Mouse (Mus musculus) lung, adult 2 months (tissue): ENCODE data around the gene Rad54l. TPM values are rescaled to one million over a fixed set of nuclear protein-coding genes. Genes with fewer than 3 reads are reported as not detected.

Experiments used
- DNase-seq: peaks from one replicate; pipeline ENCODE4 v3.0.0; 2022
- H3K4me1 ChIP-seq: fragments of 200-500 bp; 2 replicates; pipeline ENCODE4 v1.6.1; 2011; ENCODE audit warnings: low read length; ENCODE audit not compliant: control insufficient read depth, insufficient read depth
- H3K4me3 ChIP-seq: fragments of 200-500 bp; replicated peaks from 2 replicates; pipeline ENCODE3; 2011; ENCODE audit warnings: low read depth, mild to moderate bottlenecking, control low read depth, low read length; ENCODE audit errors: extremely low read depth
- CTCF ChIP-seq: fragments of 200-500 bp; IDR thresholded peaks from 2 replicates; pipeline ENCODE4 v1.5.1; 2011; ENCODE audit warnings: mild to moderate bottlenecking, low read length, control low read depth; ENCODE audit not compliant: insufficient read depth
- POLR2A ChIP-seq: fragments of 200-500 bp; IDR thresholded peaks from 2 replicates; pipeline ENCODE4 v1.6.1; 2011; ENCODE audit warnings: low read depth, mild to moderate bottlenecking, control low read depth, low read length, borderline replicate concordance; ENCODE audit errors: extremely low read depth
- WGBS: fragments of 180-500 bp; shearing (Covaris S2); methylation state at CpG from one replicate; pipeline ENCODE4 v1.1.7; 2018; 5-methylcytosine and 5-hydroxymethylcytosine counted together
- polyA plus RNA-seq: library from polyadenylated mRNA; depleted of rRNA; stranded (reverse); fragments of >200 nt; gene quantifications from 2 replicates; pipeline ENCODE4 v1.2.3, GENCODE M21; 2012

Gene Rad54l
- polyA plus RNA-seq, 1 experiment, result 0.70 TPM

GRCm38 (mm10) chr4:116143317-116143811 lies 19.9 kb upstream of the Rad54l start:
- TF ChIP-seq CTCF (no peak), POLR2A (no peak)
- 11% methylated on average over 7 of the region's 7 CpGs for WGBS

GRCm38 (mm10) chr4:116142269-116142668 lies 18.8 kb upstream of the Rad54l start:
- WGBS, result 76% methylated on average over 7 of the region's 7 CpGs

More at GRCm38 (mm10) chr4:116143317-116143811, 19.9 kb upstream of the Rad54l start:
- H3K4me3 ChIP-seq, result peak overlapping the region; percentile 90
- DNase-seq, result peak; percentile 45
- H3K4me1 ChIP-seq, result peaks cover 8% of the 10 kb centered on the region

GRCm38 (mm10) chr4:116141736-116142135 lies 18.2 kb upstream of the Rad54l start:
- TF ChIP-seq CTCF, result no peak
- TF ChIP-seq POLR2A, result no peak
- WGBS, result 88% methylated on average over 1 of the region's 1 CpGs
- Histone ChIP-seq H3K4me3 (no peak overlapping the region), H3K4me1 (peaks cover 8% of the 10 kb centered on the region)
- DNase-seq, result no peak

More at GRCm38 (mm10) chr4:116142269-116142668, 18.8 kb upstream of the Rad54l start:
- no peak for DNase-seq
- TF ChIP-seq POLR2A (no peak), CTCF (no peak)
- no peak overlapping the region for H3K4me3 ChIP-seq
- H3K4me1 ChIP-seq, result peaks cover 8% of the 10 kb centered on the region

GRCm38 (mm10) chr4:116140801-116141574 lies 17.5 kb upstream of the Rad54l start:
- TF ChIP-seq POLR2A (no peak), CTCF (no peak)
- peaks cover 8% of the 10 kb centered on the region for H3K4me1 ChIP-seq
- WGBS, result 67% methylated on average over 7 of the region's 7 CpGs
- no peak overlapping the region for H3K4me3 ChIP-seq
- no peak for DNase-seq

- Histone ChIP-seq H3K4me3 (no peak overlapping the region), H3K4me1 (peaks cover 3% of the 10 kb centered on the region)
- no peak for DNase-seq
- TF ChIP-seq POLR2A (no peak), CTCF (no peak)
- WGBS, result 64% methylated on average over 13 of the region's 13 CpGs
These were observed 14.0 kb upstream of the Rad54l start for GRCm38 (mm10) chr4:116137421-116137996.

- peak; percentile 28 for DNase-seq
- TF ChIP-seq CTCF, result peak; percentile 33; the same call in 1 of the 2 replicates
- TF ChIP-seq POLR2A, result no peak
- 21% methylated on average over 2 of the region's 2 CpGs for WGBS
- H3K4me1 ChIP-seq, result no peaks in the 10 kb centered on the region
- H3K4me3 ChIP-seq, result no peak overlapping the region
These were observed 11.5 kb upstream of the Rad54l start for GRCm38 (mm10) chr4:116134990-116135389.

- no peaks in the 10 kb centered on the region for H3K4me1 ChIP-seq
- H3K4me3 ChIP-seq, result no peak overlapping the region
- 84% methylated on average over 4 of the region's 4 CpGs for WGBS
- DNase-seq, result no peak
- TF ChIP-seq CTCF, result no peak
- no peak for TF ChIP-seq POLR2A
These were observed 9.6 kb upstream of the Rad54l start for GRCm38 (mm10) chr4:116133126-116133525.

GRCm38 (mm10) chr4:116127956-116128355 lies 4.5 kb upstream of the Rad54l start:
- Histone ChIP-seq H3K4me3 (no peak overlapping the region), H3K4me1 (no peaks in the 10 kb centered on the region; the same call in 1 of the 2 replicates)
- 77% methylated on average over 6 of the region's 6 CpGs for WGBS
- no peak for DNase-seq
- TF ChIP-seq CTCF (no peak), POLR2A (no peak)

GRCm38 (mm10) chr4:116125803-116126386 lies 2.4 kb upstream of the Rad54l start:
- no peak overlapping the region for H3K4me3 ChIP-seq
- WGBS, result 90% methylated on average over 4 of the region's 4 CpGs
- no peaks in the 10 kb centered on the region; the same call in 1 of the 2 replicates for H3K4me1 ChIP-seq
- DNase-seq, result no peak
- TF ChIP-seq POLR2A (no peak), CTCF (no peak)

GRCm38 (mm10) chr4:116122762-116123161 lies 728 bp downstream of the Rad54l start:
- TF ChIP-seq POLR2A, result no peak
- TF ChIP-seq CTCF, result no peak
- Histone ChIP-seq H3K4me3 (no peak overlapping the region), H3K4me1 (no peaks in the 10 kb centered on the region; the same call in 1 of the 2 replicates)
- DNase-seq, result no peak
- WGBS, result 0% methylated on average over 1 of the region's 1 CpGs
